Comparison of ENCODE assay signal across 10 mouse cellular contexts in the genomic region with DNA sequence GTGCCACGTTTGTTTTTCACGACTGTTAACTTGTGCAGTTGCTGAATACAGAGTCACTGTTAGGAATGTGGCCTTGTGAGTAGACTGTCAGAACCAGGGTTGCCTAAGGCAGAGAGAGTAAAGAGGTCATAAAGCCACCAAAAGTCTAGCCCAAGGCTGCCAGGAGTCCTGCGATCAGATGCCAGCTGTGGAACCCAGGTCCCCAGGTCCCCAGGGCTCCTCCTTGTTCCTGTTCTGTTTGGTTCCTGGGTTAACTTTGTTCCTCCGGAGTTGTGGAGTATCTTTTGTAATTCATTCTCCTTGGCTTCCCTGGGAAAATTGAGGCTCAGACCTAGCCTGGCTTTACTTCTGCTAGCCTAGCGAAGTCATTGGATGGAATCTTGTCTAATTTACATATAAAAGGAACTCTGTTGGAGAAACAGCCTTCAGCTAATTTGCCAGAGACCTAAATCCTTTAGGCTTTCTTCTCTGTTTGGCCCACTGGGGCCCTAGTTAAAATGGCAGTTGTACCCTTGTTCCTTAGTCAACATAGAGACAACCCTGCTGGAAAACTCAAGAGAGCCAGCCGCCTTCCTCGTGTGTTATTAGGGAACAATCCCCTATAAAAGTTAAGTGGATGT.
A peak's percentile ranks its signal among the peaks of the same experiment; 100 is the strongest.
DNase-seq lines count a peak whose midpoint lies in the region; ATAC-seq lines count a peak whose summit lies in the region.
"Had no signal": no experiment of that assay in that cellular context is flagged by ENCODE, and none has a peak within 500 bp of the region (broad histone marks: within the 10 kb centered on the region; RNA-seq: fewer than 3 reads in every experiment).

No protein-coding gene starts in this region.

- H3K9me3 ChIP-seq in forebrain, embryonic 14.5 days (replicated peaks; ENCODE audit: control insufficient read depth, low read length) = no peaks in the 10 kb centered on the region
- H3K9me3 ChIP-seq in forebrain, embryonic 16.5 days (ENCODE audit: control insufficient read depth, low read length) = no peaks in the 10 kb centered on the region
- H3K9me3 ChIP-seq in lung, embryonic 16.5 days (ENCODE audit: control insufficient read depth, low read length) = no peaks in the 10 kb centered on the region
- no peaks in the 10 kb centered on the region for H3K9me3 ChIP-seq in neural tube, embryonic 13.5 days
- H3K9me3 ChIP-seq: liver, embryonic 15.5 days had no signal

- H3K27ac ChIP-seq in forebrain, embryonic 14.5 days (ENCODE audit: low read depth, low read length) = no peak overlapping the region; the same call in 1 of the 2 replicates
- no peak overlapping the region for H3K27ac ChIP-seq in forebrain, embryonic 16.5 days (ENCODE audit: low read length)
- peak overlapping the region; percentile 96 for H3K27ac ChIP-seq in lung, embryonic 16.5 days (ENCODE audit: low read length)
- H3K27ac ChIP-seq in neural tube, embryonic 13.5 days (replicated peaks) = peak overlapping the region; percentile 0; the same call in 1 of the 2 replicates
- H3K27ac ChIP-seq: liver, embryonic 15.5 days had no signal

- no peak overlapping the region for H3K9ac ChIP-seq in forebrain, embryonic 14.5 days (ENCODE audit: low read length)
- H3K9ac ChIP-seq in forebrain, embryonic 16.5 days (replicated peaks; ENCODE audit: low read depth, low read length) = no peak overlapping the region
- peak overlapping the region; percentile 32; the same call in 1 of the 2 replicates for H3K9ac ChIP-seq in lung, embryonic 16.5 days (ENCODE audit: low read length)
- H3K9ac ChIP-seq in neural tube, embryonic 13.5 days = no peak overlapping the region
- H3K9ac ChIP-seq: liver, embryonic 15.5 days had no signal

- peak; percentile 26; the same call in 1 of the 2 replicates for ATAC-seq in forebrain, embryonic 14.5 days
- no peak for ATAC-seq in forebrain, embryonic 16.5 days
- no peak for ATAC-seq in lung, embryonic 16.5 days (ENCODE audit: low read depth)
- peak; percentile 27; the same call in 1 of the 2 replicates for ATAC-seq in neural tube, embryonic 13.5 days (ENCODE audit: low read depth)

- no peak overlapping the region for H3K4me2 ChIP-seq in forebrain, embryonic 14.5 days (ENCODE audit: low read length)
- H3K4me2 ChIP-seq in forebrain, embryonic 16.5 days (ENCODE audit: low read length) = no peak overlapping the region
- no peak overlapping the region for H3K4me2 ChIP-seq in lung, embryonic 16.5 days (ENCODE audit: low read depth, low read length)
- H3K4me2 ChIP-seq in neural tube, embryonic 13.5 days = no peak overlapping the region

- peaks cover 48% of the 10 kb centered on the region for H3K27me3 ChIP-seq in forebrain, embryonic 14.5 days (replicated peaks; ENCODE audit: control insufficient read depth, insufficient read depth, low read length)
- H3K27me3 ChIP-seq in forebrain, embryonic 16.5 days (replicated peaks; ENCODE audit: control insufficient read depth, insufficient read depth, low read length) = peaks cover 52% of the 10 kb centered on the region
- no peaks in the 10 kb centered on the region for H3K27me3 ChIP-seq in lung, embryonic 16.5 days (ENCODE audit: control insufficient read depth, insufficient read depth, low read depth, low read length)
- peaks cover 14% of the 10 kb centered on the region for H3K27me3 ChIP-seq in neural tube, embryonic 13.5 days

- peak; percentile 67 for DNase-seq in forebrain, embryonic 14.5 days (ENCODE audit: low spot score)
- DNase-seq in lung, postnatal 25 days (ENCODE audit: low spot score) = no peak
- peak; percentile 33 to 51 for DNase-seq in adrenal gland, postnatal 36 days
- no peak for DNase-seq in ovary, adult 18-20 months (ENCODE audit: low spot score)
- DNase-seq in cerebellum, adult 9-10 months = no peak
- DNase-seq: heart, postnatal 4 days had no signal

- under 1% methylated on average over 7 of the region's 7 CpGs for WGBS in forebrain, embryonic 14.5 days
- under 1% methylated on average over 7 of the region's 7 CpGs for WGBS in forebrain, embryonic 16.5 days
- 34% methylated on average over 7 of the region's 7 CpGs for WGBS in lung, embryonic 16.5 days
- WGBS in neural tube, embryonic 13.5 days = 4% methylated on average over 7 of the region's 7 CpGs

- H3K4me3 ChIP-seq in forebrain, embryonic 14.5 days (ENCODE audit: low read depth, low read length) = no peak overlapping the region
- H3K4me3 ChIP-seq in forebrain, embryonic 16.5 days (replicated peaks; ENCODE audit: low read length) = no peak overlapping the region
- no peak overlapping the region for H3K4me3 ChIP-seq in lung, embryonic 16.5 days (ENCODE audit: low read length)
- H3K4me3 ChIP-seq in neural tube, embryonic 13.5 days = no peak overlapping the region
- H3K4me3 ChIP-seq: liver, embryonic 15.5 days had no signal

- H3K36me3 ChIP-seq in forebrain, embryonic 14.5 days (ENCODE audit: control insufficient read depth, insufficient read depth, low read length) = no peaks in the 10 kb centered on the region
- no peaks in the 10 kb centered on the region for H3K36me3 ChIP-seq in forebrain, embryonic 16.5 days (ENCODE audit: control insufficient read depth, insufficient read depth)
- H3K36me3 ChIP-seq in lung, embryonic 16.5 days (ENCODE audit: control insufficient read depth, insufficient read depth, low read length) = no peaks in the 10 kb centered on the region
- no peaks in the 10 kb centered on the region for H3K36me3 ChIP-seq in neural tube, embryonic 13.5 days
- H3K36me3 ChIP-seq: liver, embryonic 15.5 days had no signal

- peaks cover 11% of the 10 kb centered on the region for H3K4me1 ChIP-seq in forebrain, embryonic 14.5 days (ENCODE audit: control insufficient read depth, insufficient read depth, low read length)
- H3K4me1 ChIP-seq in forebrain, embryonic 16.5 days (replicated peaks; ENCODE audit: control insufficient read depth, insufficient read depth, low read length) = peaks cover 7% of the 10 kb centered on the region; the same call in 1 of the 2 replicates
- peaks cover 34% of the 10 kb centered on the region for H3K4me1 ChIP-seq in lung, embryonic 16.5 days (replicated peaks; ENCODE audit: control insufficient read depth, insufficient read depth, low read length)
- peaks cover 34% of the 10 kb centered on the region for H3K4me1 ChIP-seq in neural tube, embryonic 13.5 days (replicated peaks)

Comparison
In these comparisons a context has a peak if more than half of its experiments do, and no peak if none do; other contexts are left out.
1. ATAC-seq: peak in forebrain, embryonic 14.5 days (single experiment) and neural tube, embryonic 13.5 days (single experiment); none in forebrain, embryonic 16.5 days (single experiment) and lung, embryonic 16.5 days (single experiment).
2. DNase-seq: peak in forebrain, embryonic 14.5 days (single experiment) and adrenal gland, postnatal 36 days (2 of 2); none in lung, postnatal 25 days (single experiment), ovary, adult 18-20 months (single experiment) and cerebellum, adult 9-10 months (single experiment).
3. H3K27ac ChIP-seq: peak in lung, embryonic 16.5 days (single experiment) and neural tube, embryonic 13.5 days (single experiment); none in forebrain, embryonic 14.5 days (single experiment) and forebrain, embryonic 16.5 days (single experiment).